Mouse (Mus musculus) 416B (cell line): ENCODE measurements around the gene Vmn1r129.
"Not testable (repeated sequence)": the region's sequence is repeated elsewhere in the genome, so short reads cannot be mapped to it uniquely, and the experiment has no call there.

Source experiments
- DNase-seq: peaks from one replicate; pipeline ENCODE4 v3.0.0; 2011; ENCODE audit warnings: low read depth

Vmn1r129 gene

DNA sequence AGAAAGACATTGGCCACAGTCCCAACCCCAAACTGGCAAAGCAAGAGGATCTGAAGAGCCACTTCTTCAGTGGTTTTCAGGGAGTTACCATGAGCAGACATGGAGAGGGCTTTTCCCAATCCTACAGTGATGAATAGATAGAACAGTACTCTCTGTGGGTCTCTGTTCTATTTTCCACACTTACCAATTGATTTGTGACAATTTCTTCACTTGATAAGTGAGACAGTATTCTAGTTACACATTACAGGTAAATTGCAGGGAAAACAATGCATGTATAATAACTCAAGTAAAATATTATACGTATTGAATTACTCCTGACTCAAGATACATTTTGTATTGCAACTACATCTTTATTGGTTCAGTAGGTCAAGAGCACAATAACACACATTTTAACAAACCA is at the start of gene Vmn1r129:
Gene Vmn1r129, minus strand, starts transcription at position 101 of the 400 bp plus-strand sequence.
- DNase-seq, result not testable (repeated sequence)

DNA sequence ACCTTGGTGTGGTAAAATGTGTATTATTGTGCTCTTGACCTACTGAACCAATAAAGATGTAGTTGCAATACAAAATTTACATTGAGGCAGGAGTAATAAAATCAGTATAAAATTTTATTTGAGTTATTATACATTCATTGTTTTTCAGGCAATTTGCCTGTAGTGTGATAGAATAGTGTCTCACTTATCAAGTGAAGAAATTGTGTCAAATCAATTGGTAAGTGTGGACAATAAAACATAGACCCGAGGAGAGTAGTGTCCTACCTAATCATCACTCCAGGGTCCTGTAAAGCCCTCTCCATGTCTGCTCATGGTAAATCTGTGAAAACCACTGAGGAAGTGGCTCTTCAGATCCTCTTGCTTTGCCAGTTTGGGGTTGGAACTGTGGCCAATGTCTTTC is 12.0 kb downstream of the Vmn1r129 start, which contains the start of gene Vmn1r128:
Gene Vmn1r128, plus strand, starts transcription at position 301 of the 400 bp plus-strand sequence.
- DNase-seq, result not testable (repeated sequence)

DNA sequence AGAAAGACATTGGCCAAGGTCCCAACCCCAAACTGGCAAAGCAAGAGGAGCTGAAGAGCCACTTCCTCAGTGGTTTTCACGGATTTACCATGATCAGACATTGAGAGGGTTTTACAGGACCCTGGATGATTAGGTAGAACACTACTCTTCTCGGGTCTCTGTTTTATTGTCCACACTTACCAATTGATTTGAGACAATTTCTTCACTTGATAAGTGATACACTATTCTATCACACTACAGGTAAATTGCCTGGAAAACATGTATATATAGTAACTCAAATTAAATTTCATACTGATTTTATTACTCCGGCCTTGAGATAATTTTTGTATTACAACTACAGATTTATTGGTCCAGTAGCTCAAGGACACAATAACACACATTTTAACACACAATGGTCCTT is 41.3 kb downstream of the Vmn1r129 start, which contains the start of gene Vmn1r127:
Gene Vmn1r127, minus strand, starts transcription at position 101 of the 400 bp plus-strand sequence.
- not testable (repeated sequence) for DNase-seq
